Mouse (Mus musculus): ENCODE results near the gene Cacnb4. TPM values are rescaled to one million over a fixed set of nuclear protein-coding genes. Genes with fewer than 3 reads are reported as not detected.

Gene Cacnb4
- polyA plus RNA-seq, 1 experiment = 0.68 TPM

- H3K27ac ChIP-seq (ENCODE audit: control insufficient read depth, insufficient read depth, low read depth, low read length) = no peak overlapping the region
- H3K27me3 ChIP-seq (ENCODE audit: control insufficient read depth, insufficient read depth, low read length) = no peaks in the 10 kb centered on the region
- H3K4me1 ChIP-seq (ENCODE audit: control insufficient read depth, insufficient read depth, low read length) = no peaks in the 10 kb centered on the region
- no peak overlapping the region for H3K4me3 ChIP-seq (ENCODE audit: control insufficient read depth, low read depth, low read length)
- TF ChIP-seq POLR2A (IDR thresholded peaks at IDR 0.05; ENCODE audit: control insufficient read depth, low read depth, low read length) (no peak), CTCF (IDR thresholded peaks at IDR 0.05; ENCODE audit: control insufficient read depth, insufficient read depth, insufficient replicate concordance, low read depth, low read length) (no peak)
- H3K36me3 ChIP-seq (ENCODE audit: control insufficient read depth, insufficient read depth, low read length) = no peaks in the 10 kb centered on the region
Measured at GRCm38 (mm10) chr2:52512206-52512605, 164.4 kb downstream of the Cacnb4 start.

GRCm38 (mm10) chr2:52511799-52512198, 164.8 kb downstream of the Cacnb4 start:
- Histone ChIP-seq H3K27me3 (ENCODE audit: control insufficient read depth, insufficient read depth, low read length) (no peaks in the 10 kb centered on the region), H3K4me1 (ENCODE audit: control insufficient read depth, insufficient read depth, low read length) (no peaks in the 10 kb centered on the region), H3K36me3 (ENCODE audit: control insufficient read depth, insufficient read depth, low read length) (no peaks in the 10 kb centered on the region), H3K4me3 (ENCODE audit: control insufficient read depth, low read depth, low read length) (no peak overlapping the region), H3K27ac (ENCODE audit: control insufficient read depth, insufficient read depth, low read depth, low read length) (no peak overlapping the region)
- TF ChIP-seq CTCF (IDR thresholded peaks at IDR 0.05; ENCODE audit: control insufficient read depth, insufficient read depth, insufficient replicate concordance, low read depth, low read length) = no peak
- no peak for TF ChIP-seq POLR2A (IDR thresholded peaks at IDR 0.05; ENCODE audit: control insufficient read depth, low read depth, low read length)

GRCm38 (mm10) chr2:52509779-52510500, 166.7 kb downstream of the Cacnb4 start:
- no peaks in the 10 kb centered on the region for H3K36me3 ChIP-seq (ENCODE audit: control insufficient read depth, insufficient read depth, low read length)
- no peak overlapping the region for H3K4me3 ChIP-seq (ENCODE audit: control insufficient read depth, low read depth, low read length)
- TF ChIP-seq CTCF (IDR thresholded peaks at IDR 0.05; ENCODE audit: control insufficient read depth, insufficient read depth, insufficient replicate concordance, low read depth, low read length) (no peak), POLR2A (IDR thresholded peaks at IDR 0.05; ENCODE audit: control insufficient read depth, low read depth, low read length) (no peak)
- no peak overlapping the region for H3K27ac ChIP-seq (ENCODE audit: control insufficient read depth, insufficient read depth, low read depth, low read length)
- H3K4me1 ChIP-seq (ENCODE audit: control insufficient read depth, insufficient read depth, low read length) = no peaks in the 10 kb centered on the region
- no peaks in the 10 kb centered on the region for H3K27me3 ChIP-seq (ENCODE audit: control insufficient read depth, insufficient read depth, low read length)

- TF ChIP-seq POLR2A (IDR thresholded peaks at IDR 0.05; ENCODE audit: control insufficient read depth, low read depth, low read length) (no peak), CTCF (IDR thresholded peaks at IDR 0.05; ENCODE audit: control insufficient read depth, insufficient read depth, insufficient replicate concordance, low read depth, low read length) (no peak)
- Histone ChIP-seq H3K27me3 (ENCODE audit: control insufficient read depth, insufficient read depth, low read length) (no peaks in the 10 kb centered on the region), H3K4me1 (ENCODE audit: control insufficient read depth, insufficient read depth, low read length) (no peaks in the 10 kb centered on the region)
Measured at GRCm38 (mm10) chr2:52505164-52505563, 171.5 kb downstream of the Cacnb4 start.

GRCm38 (mm10) chr2:52504762-52505161, 171.9 kb downstream of the Cacnb4 start:
- no peak for TF ChIP-seq CTCF (IDR thresholded peaks at IDR 0.05; ENCODE audit: control insufficient read depth, insufficient read depth, insufficient replicate concordance, low read depth, low read length)
- TF ChIP-seq POLR2A (IDR thresholded peaks at IDR 0.05; ENCODE audit: control insufficient read depth, low read depth, low read length) = no peak
- Histone ChIP-seq H3K4me3 (ENCODE audit: control insufficient read depth, low read depth, low read length) (no peak overlapping the region), H3K27ac (ENCODE audit: control insufficient read depth, insufficient read depth, low read depth, low read length) (no peak overlapping the region), H3K4me1 (ENCODE audit: control insufficient read depth, insufficient read depth, low read length) (no peaks in the 10 kb centered on the region), H3K36me3 (ENCODE audit: control insufficient read depth, insufficient read depth, low read length) (no peaks in the 10 kb centered on the region), H3K27me3 (ENCODE audit: control insufficient read depth, insufficient read depth, low read length) (no peaks in the 10 kb centered on the region)

More at GRCm38 (mm10) chr2:52505164-52505563, 171.5 kb downstream of the Cacnb4 start:
- no peaks in the 10 kb centered on the region for H3K36me3 ChIP-seq (ENCODE audit: control insufficient read depth, insufficient read depth, low read length)
- H3K4me3 ChIP-seq (ENCODE audit: control insufficient read depth, low read depth, low read length) = no peak overlapping the region
- no peak overlapping the region for H3K27ac ChIP-seq (ENCODE audit: control insufficient read depth, insufficient read depth, low read depth, low read length)

- Histone ChIP-seq H3K4me1 (ENCODE audit: control insufficient read depth, insufficient read depth, low read length) (no peaks in the 10 kb centered on the region), H3K36me3 (ENCODE audit: control insufficient read depth, insufficient read depth, low read length) (no peaks in the 10 kb centered on the region), H3K27me3 (ENCODE audit: control insufficient read depth, insufficient read depth, low read length) (no peaks in the 10 kb centered on the region), H3K27ac (ENCODE audit: control insufficient read depth, insufficient read depth, low read depth, low read length) (no peak overlapping the region), H3K4me3 (ENCODE audit: control insufficient read depth, low read depth, low read length) (no peak overlapping the region)
- TF ChIP-seq CTCF (IDR thresholded peaks at IDR 0.05; ENCODE audit: control insufficient read depth, insufficient read depth, insufficient replicate concordance, low read depth, low read length) (no peak), POLR2A (IDR thresholded peaks at IDR 0.05; ENCODE audit: control insufficient read depth, low read depth, low read length) (no peak)
Measured at GRCm38 (mm10) chr2:52499849-52500262, 176.8 kb downstream of the Cacnb4 start.

- TF ChIP-seq CTCF (IDR thresholded peaks at IDR 0.05; ENCODE audit: control insufficient read depth, insufficient read depth, insufficient replicate concordance, low read depth, low read length) (no peak), POLR2A (IDR thresholded peaks at IDR 0.05; ENCODE audit: control insufficient read depth, low read depth, low read length) (no peak)
- Histone ChIP-seq H3K27me3 (ENCODE audit: control insufficient read depth, insufficient read depth, low read length) (no peaks in the 10 kb centered on the region), H3K4me1 (ENCODE audit: control insufficient read depth, insufficient read depth, low read length) (no peaks in the 10 kb centered on the region), H3K27ac (ENCODE audit: control insufficient read depth, insufficient read depth, low read depth, low read length) (no peak overlapping the region), H3K4me3 (ENCODE audit: control insufficient read depth, low read depth, low read length) (no peak overlapping the region), H3K36me3 (ENCODE audit: control insufficient read depth, insufficient read depth, low read length) (no peaks in the 10 kb centered on the region)
Measured at GRCm38 (mm10) chr2:52499101-52499537, 177.5 kb downstream of the Cacnb4 start.
